Mouse (Mus musculus): Measurements from ENCODE around the gene Gm29797. TPM values are rescaled to one million over a fixed set of nuclear protein-coding genes. Genes with fewer than 3 reads are reported as not detected.

Gene Gm29797
- not detected in 2 replicates for polyA plus RNA-seq (2012)

- no peak for TF ChIP-seq GATA1 (IDR thresholded peaks at IDR 0.05; ENCODE audit: low read length)
Measured at GRCm38 (mm10) chr2:181656734-181657133, at the start of gene Gm29797. Gene Gm29797 (plus strand): TSS chr2:181657034.

- no peak for TF ChIP-seq GATA1 (IDR thresholded peaks at IDR 0.05; ENCODE audit: low read length)
Measured at GRCm38 (mm10) chr2:181618761-181619495, 37.9 kb upstream of the Gm29797 start.

DNA sequence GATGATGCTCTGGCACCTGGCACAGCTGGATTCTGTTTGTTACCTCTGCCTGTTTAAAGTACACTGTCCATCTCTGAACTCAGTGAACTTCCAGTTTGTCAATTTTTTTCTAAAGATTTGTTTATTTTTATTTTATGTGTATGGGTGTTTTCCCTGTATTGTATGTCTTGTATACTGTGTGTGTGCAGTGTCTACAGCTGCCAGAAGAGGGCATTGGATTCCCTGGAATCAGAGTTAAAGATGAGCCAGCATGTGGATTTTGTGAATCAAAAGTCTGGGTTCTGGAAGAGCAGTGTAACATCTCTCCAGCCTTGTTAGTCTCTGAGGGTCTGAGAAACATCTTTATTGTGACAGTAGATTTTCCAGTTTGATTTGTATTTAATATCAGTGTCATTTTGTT, 33.4 kb upstream of the Gm29797 start:
- TF ChIP-seq GATA1 (IDR thresholded peaks at IDR 0.05; ENCODE audit: low read length), result no peak

DNA sequence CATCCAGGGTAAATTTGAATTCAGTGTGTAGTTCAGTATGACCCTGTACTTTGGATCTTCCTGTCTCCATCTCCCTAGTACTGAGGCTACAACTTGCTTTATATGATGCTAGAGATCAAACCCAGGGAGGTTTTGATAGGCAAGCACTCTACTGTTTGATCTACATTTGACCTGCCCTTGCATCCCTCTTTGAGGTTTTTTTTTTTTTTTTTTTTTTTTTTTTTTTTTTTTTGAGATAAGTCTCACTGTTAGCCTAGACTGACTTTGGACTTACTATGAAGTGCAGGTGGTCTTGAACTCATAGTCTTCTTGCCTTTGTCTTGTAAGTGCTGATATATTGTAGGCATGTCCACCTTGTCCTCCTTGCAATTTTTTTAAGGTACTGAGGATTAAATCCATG, 28.4 kb upstream of the Gm29797 start:
- no peak for TF ChIP-seq GATA1 (IDR thresholded peaks at IDR 0.05; ENCODE audit: low read length)

DNA sequence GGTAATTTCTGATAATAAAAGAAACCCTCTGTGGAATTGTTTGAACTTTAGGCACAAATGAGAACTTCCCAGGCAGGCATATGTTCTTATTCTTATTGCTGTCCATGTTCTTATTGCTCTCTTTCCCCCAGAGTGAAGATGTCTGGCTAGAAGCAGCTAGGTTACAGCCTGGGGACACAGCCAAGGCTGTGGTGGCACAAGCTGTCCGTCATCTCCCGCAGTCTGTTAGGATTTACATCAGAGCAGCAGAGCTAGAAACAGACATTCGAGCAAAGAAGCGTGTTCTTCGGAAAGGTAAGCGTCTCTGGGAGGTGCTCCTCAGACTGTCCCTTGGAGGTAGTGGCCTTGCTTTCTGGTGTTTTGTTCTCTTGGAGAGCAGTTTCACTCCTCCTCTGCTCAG, 24.2 kb upstream of the Gm29797 start:
- no peak for TF ChIP-seq GATA1 (IDR thresholded peaks at IDR 0.05; ENCODE audit: low read length)

DNA sequence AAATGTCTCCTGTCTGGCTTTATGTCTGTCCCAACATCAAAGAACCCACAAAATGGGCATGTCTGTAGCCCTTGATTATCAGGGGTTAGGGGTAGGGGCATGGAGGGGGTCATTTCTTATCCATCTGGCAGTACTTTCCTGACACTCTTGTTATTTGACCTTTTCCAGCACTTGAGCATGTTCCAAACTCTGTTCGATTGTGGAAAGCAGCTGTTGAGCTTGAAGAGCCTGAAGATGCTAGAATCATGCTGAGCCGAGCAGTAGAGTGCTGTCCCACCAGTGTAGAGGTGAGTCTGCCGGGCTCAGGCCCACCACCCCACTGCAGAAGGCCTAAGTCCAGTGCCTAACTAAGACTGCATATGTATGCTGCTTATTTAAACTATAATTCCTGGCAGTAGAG, 21.0 kb upstream of the Gm29797 start:
- TF ChIP-seq GATA1 (IDR thresholded peaks at IDR 0.05; ENCODE audit: low read length), result no peak

DNA sequence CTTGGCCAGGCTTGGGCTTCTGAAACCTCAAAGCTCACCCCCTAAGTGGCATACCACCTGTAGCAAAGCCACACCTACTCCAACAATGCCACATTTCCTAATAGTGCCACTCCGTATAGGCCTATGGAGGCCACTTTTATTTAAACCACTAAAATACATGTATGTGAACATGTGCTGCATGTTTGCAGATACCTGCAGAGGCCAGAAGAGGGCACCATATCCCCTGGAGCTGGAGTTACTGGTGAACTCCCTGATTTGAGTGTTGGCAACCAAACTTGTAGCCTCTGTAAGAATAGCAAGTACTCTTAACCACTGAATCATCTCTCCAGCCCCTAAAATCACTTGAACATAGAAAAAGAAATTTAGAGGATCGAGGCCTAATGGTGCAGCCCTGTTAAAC, 12.5 kb upstream of the Gm29797 start:
- TF ChIP-seq GATA1 (IDR thresholded peaks at IDR 0.05; ENCODE audit: low read length), result no peak

DNA sequence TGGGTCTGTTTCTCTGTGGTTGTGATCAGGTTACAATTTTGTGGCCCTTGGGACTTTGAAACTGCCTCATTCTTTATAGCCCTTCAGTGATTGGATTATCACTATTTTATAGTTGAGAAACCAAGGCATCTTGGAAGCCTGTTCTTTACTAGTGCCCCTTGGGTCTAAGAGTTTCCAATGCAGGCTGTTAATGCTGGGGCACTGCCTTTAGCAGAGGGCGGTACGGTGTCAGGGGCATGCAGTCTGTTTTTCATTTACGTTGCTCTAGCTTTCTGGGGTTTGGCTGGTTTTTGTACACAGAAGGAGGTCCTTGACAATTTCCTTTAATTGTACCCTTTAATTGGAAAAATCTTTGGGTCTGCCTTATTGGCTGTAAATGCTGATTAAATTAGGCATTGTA, 11.2 kb upstream of the Gm29797 start:
- TF ChIP-seq GATA1 (IDR thresholded peaks at IDR 0.05; ENCODE audit: low read length), result no peak

GRCm38 (mm10) chr2:181646626-181647472, 10.0 kb upstream of the Gm29797 start:
- TF ChIP-seq GATA1 (IDR thresholded peaks at IDR 0.05; ENCODE audit: low read length), result no peak

DNA sequence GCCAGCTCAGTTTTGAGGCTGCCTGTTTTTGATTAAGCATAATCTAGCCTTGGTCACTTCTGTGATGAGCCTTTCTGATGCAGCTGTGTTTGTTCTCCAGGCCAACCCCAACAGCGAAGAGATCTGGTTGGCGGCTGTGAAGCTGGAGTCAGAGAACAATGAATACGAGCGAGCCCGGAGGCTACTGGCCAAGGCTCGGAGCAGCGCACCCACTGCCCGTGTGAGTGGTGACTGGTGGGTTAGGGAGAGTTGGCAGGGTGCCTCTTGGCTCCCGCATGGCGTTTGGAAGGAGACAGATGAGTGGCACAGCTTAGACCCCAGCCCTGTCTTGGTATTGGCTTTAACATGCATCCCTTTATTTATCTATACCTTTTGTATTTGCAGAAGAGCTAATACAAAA, 7.9 kb upstream of the Gm29797 start:
- no peak for TF ChIP-seq GATA1 (IDR thresholded peaks at IDR 0.05; ENCODE audit: low read length)

GRCm38 (mm10) chr2:181653065-181653464, 3.8 kb upstream of the Gm29797 start:
- TF ChIP-seq GATA1 (IDR thresholded peaks at IDR 0.05; ENCODE audit: low read length), result no peak

- TF ChIP-seq GATA1 (IDR thresholded peaks at IDR 0.05; ENCODE audit: low read length), result no peak
Measured at GRCm38 (mm10) chr2:181653523-181653922, 3.3 kb upstream of the Gm29797 start.

DNA sequence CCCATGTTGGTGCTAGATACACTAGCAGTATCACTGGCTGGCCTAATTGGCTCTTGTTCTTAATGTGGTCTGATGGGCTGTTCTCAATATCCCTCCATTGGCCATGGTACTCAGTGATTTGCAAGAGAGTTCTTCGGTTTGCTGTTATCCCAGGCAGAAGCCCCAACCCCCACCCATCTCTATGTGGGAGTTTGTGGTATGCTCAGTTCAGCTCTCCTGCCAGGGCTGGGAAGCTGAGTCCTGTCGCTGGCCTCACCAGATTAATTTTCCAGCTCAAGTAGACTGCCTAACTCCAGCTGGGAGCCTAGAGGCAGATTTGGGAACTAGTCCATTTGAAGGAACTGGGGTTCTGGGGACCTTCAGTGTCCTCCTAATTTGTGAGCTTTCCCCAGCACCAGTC, 607 bp downstream of the Gm29797 start:
- no peak for TF ChIP-seq GATA1 (IDR thresholded peaks at IDR 0.05; ENCODE audit: low read length)

DNA sequence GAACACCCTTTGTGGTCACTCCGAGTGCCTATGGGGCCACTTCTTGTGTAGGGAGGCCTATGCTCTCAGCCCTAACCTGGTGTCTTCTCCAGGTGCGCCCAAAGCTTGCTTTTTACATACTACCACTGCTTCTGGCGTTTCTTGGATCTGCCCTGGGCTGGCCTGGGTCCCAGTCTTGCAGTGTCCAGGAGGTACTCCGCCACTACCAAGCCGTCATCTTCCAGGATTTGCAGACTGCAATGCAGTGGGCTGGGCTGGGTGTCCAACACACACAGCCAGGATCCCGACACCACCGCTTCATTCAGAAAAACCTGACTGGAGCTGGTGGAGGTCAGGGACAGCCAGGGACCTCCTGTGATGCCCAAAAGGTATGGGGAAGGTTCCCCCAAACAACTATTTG, 1.7 kb downstream of the Gm29797 start:
- TF ChIP-seq GATA1 (IDR thresholded peaks at IDR 0.05; ENCODE audit: low read length), result no peak

DNA sequence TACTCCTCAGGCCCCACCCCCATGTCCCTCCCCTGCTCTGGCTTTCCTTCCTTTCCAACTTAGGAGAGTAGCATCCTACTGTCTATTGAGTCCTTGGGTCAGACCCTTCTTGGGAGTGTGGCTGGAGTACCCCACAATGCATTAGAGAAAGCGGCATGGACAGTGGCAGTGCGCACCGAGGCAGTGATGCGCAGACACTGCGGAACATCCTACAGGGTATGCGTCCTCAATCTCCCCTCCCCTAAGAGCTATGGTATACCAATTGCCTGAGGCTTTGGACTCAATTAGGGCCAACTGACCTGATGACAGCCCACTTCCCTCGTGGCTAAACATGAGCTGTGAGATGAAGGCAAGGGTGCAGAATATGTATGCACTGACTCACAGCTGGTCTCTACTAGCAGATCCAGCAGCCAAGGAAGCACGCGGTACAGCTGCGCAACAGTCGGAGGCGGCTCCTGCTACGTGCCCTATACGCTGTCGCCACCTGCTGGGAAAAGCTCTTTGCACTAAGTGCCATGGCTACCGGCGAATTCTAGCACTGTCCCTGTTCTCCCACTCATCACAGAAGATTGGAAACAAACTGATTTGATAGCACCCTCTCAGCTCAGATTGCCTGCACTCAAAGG, 2.2 kb downstream of the Gm29797 start:
- no peak for TF ChIP-seq GATA1 (IDR thresholded peaks at IDR 0.05; ENCODE audit: low read length)

DNA sequence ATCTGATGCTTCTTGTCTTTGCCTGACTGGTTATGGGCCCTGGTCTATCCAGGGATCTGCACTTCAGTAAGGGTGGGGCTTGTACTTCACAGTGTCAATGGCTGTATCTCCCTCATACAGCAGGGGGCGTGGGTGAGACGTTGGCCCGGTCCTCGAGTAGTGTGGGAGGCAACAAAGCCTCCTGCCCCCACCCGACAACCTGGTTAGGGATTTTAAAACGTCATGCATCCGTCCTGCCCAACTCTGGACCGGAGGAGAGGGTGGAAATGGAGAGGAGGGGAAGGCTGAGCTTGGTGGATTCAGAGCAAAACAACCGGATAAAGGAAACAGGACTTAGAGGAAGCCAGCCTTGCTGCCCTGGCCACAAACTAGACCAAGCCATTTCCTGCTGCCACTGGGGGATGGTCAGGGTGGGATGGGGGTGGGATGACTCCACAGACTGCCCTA, 2.8 kb downstream of the Gm29797 start:
- no peak for TF ChIP-seq GATA1 (IDR thresholded peaks at IDR 0.05; ENCODE audit: low read length)
